Mouse (Mus musculus) heart, embryonic 14.5 days (tissue): Measurements from ENCODE around the gene Poll. TPM values are rescaled to one million over a fixed set of nuclear protein-coding genes. Genes with fewer than 3 reads are reported as not detected.
A peak's percentile ranks its signal among the peaks of the same experiment; 100 is the strongest.

Experiments used
- ATAC-seq: fragments of 200-750 bp; cut with Nextera tagmentation; 2 replicates; pipeline ENCODE4 v1.8.0; 2017; ENCODE audit warnings: low read depth, moderate TSS enrichment; ENCODE audit not compliant: insufficient number of reproducible peaks, insufficient read depth, low FRiP score
- H3K27ac ChIP-seq, 2 experiments: fragments of 200-500 bp in 1 of 2; fragments of 300-500 bp in 1 of 2; sonication (generic) in 1 of 2; replicated peaks in 1 of 2; 2 replicates each; pipeline ENCODE4 v1.5.1; 2012 to 2014; ENCODE audit warnings: low read depth in 2 of 2, low read length in 2 of 2, control low read depth in 1 of 2, mild to moderate bottlenecking in 1 of 2, mixed read lengths in 1 of 2; ENCODE audit not compliant: control insufficient read depth in 1 of 2, insufficient read depth in 1 of 2
- H3K27me3 ChIP-seq: fragments of 300-500 bp; sonication (generic); 2 replicates; pipeline ENCODE4 v1.6.1; 2014; ENCODE audit warnings: mild to moderate bottlenecking, low read length, control low read depth; ENCODE audit not compliant: control insufficient read depth, insufficient read depth
- H3K36me3 ChIP-seq: fragments of 300-500 bp; sonication (generic); 2 replicates; pipeline ENCODE4 v1.6.1; 2014; ENCODE audit warnings: mild to moderate bottlenecking, control low read depth, low read length, mixed read lengths; ENCODE audit not compliant: control insufficient read depth, insufficient read depth
- H3K4me1 ChIP-seq, 2 experiments: fragments of 200-500 bp in 1 of 2; fragments of 300-500 bp in 1 of 2; sonication (generic) in 1 of 2; 2 replicates each; pipeline ENCODE4 v1.6.1; 2012 to 2014; ENCODE audit warnings: low read length in 2 of 2, control low read depth in 1 of 2, mixed read lengths in 1 of 2; ENCODE audit not compliant: control insufficient read depth in 2 of 2, insufficient read depth in 2 of 2
- H3K4me2 ChIP-seq: fragments of 300-500 bp; sonication (generic); 2 replicates; pipeline ENCODE4 v1.6.1; 2014; ENCODE audit warnings: mild to moderate bottlenecking, low read length
- H3K4me3 ChIP-seq, 2 experiments: fragments of 200-500 bp in 1 of 2; fragments of 300-500 bp in 1 of 2; sonication (generic) in 1 of 2; 2 replicates each; pipeline ENCODE4 v1.5.1; 2012 to 2014; ENCODE audit warnings: low read length in 2 of 2, mild to moderate bottlenecking in 2 of 2, control low read depth in 1 of 2, low read depth in 1 of 2, moderate library complexity in 1 of 2; ENCODE audit not compliant: control insufficient read depth in 1 of 2, insufficient read depth in 1 of 2
- H3K9ac ChIP-seq: fragments of 300-500 bp; sonication (generic); 2 replicates; pipeline ENCODE4 v1.6.1; 2014; ENCODE audit warnings: mild to moderate bottlenecking, low read length
- H3K9me3 ChIP-seq: fragments of 300-500 bp; sonication (generic); 2 replicates; pipeline ENCODE4 v1.6.1; 2016; ENCODE audit warnings: low read length, control low read depth; ENCODE audit not compliant: control insufficient read depth
- WGBS: fragments of 180-500 bp; shearing (Covaris S2); extraction: QIAGEN DNeasy Blood & Tissue Kit; methylation state at CpG from one replicate; pipeline ENCODE4 v1.1.7; 2014; 5-methylcytosine and 5-hydroxymethylcytosine counted together
- polyA plus RNA-seq: library from polyadenylated mRNA; unstranded; fragments of >200 nt; fragmentation: Nextera tagmentation; extraction: Ambion mirVana; gene quantifications from 2 replicates; pipeline ENCODE4 v1.2.1, GENCODE M21; 2014

Gene Poll
- polyA plus RNA-seq, 1 experiment from 2014 or later = 13.0 TPM

DNA sequence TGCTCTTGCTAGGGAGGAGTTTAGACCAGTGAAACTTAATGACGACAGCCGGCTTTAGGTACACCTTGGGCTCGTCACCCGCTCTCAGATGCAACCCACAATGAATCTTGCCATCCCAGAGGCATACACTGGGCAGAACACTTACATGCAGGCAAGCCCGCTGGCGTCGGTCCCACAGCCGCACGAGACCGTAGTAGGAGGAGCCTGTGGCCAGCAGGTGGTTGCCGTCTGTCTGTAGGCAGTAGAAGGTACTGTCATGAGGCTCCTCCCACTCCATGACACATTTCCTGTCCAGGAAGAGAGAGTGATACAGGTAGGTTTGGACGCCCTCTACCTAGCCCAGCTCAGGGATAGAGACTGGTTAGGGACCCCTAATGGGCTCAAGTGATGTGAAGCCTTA lies 18.6 kb upstream of the Poll start:
- H3K4me1 ChIP-seq = peaks cover 32 to 46% of the 10 kb centered on the region in 2 experiments
- no peaks in the 10 kb centered on the region for H3K27me3 ChIP-seq
- H3K9me3 ChIP-seq = no peaks in the 10 kb centered on the region
- ATAC-seq = no peak
- no peak overlapping the region for H3K4me3 ChIP-seq
- peaks cover 45% of the 10 kb centered on the region for H3K36me3 ChIP-seq
- 79% methylated on average over 12 of the region's 12 CpGs for WGBS
- no peak overlapping the region for H3K4me2 ChIP-seq
- peak overlapping the region; percentile 5; the same call in 1 of the 2 replicates for H3K9ac ChIP-seq
- no peak overlapping the region for H3K27ac ChIP-seq

DNA sequence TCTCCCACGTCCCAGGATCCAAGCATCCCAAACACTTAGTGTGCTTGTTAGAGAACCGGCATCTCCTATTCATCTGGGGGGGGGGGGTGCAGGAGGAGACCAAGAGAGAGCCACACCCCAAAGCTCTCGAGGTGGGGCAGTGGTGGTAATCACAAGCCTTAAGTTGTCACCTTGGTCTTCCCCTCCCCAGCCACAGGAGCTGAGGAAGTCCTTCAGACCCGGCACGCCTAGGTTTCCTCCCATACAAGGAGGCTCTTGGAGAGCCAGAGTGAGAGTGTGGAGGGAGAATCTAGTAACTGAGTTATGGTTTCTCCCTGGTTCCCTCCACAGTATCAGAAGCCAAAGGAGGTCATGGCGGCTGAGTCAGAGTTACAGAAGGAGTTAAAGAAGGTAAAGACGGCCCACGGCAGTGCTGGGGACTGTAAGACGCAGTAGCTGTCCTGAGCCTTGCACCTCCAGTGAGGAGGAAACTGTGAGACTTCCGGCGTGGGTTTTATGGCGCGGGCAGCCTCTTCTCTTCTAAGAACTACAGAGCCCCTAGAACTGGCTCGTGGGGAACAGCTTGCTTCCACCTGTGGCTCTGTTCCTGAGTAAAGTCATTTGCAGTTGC lies 16.9 kb upstream of the Poll start:
- Histone ChIP-seq H3K4me1 (peaks cover 34 to 49% of the 10 kb centered on the region in 2 experiments), H3K27ac (no peak overlapping the region), H3K9me3 (no peaks in the 10 kb centered on the region), H3K27me3 (no peaks in the 10 kb centered on the region), H3K36me3 (peaks cover 43% of the 10 kb centered on the region), H3K4me2 (no peak overlapping the region), H3K4me3 (no peak overlapping the region), H3K9ac (no peak overlapping the region)
- 76% methylated on average over 14 of the region's 14 CpGs for WGBS
- ATAC-seq = no peak

DNA sequence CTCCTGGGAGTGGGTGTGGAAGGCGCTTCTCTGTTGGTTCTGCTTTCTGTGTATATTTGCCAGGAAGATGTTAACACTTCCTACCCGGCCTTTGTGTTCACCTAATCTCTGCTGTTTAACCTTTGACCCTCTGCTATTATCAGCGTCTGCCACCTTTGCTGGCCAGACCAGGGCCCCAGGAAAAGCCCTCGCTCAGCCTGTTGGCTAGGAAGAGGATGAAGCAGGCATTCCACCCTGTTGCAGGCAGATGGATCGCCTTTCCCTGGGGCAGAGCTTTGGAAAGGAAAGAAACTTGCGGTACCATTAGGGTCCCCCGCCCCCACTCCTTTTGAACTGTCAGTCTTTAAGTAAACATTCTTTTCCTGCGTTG lies 15.3 kb upstream of the Poll start:
- no peaks in the 10 kb centered on the region for H3K9me3 ChIP-seq
- H3K27ac ChIP-seq = 0 out of 4 replicates have a peak overlapping the region, but pooled peaks of 1 of the 2 experiments have one; percentile 9
- 11% methylated on average over 8 of the region's 8 CpGs for WGBS
- no peaks in the 10 kb centered on the region for H3K27me3 ChIP-seq
- H3K4me3 ChIP-seq = no peak overlapping the region
- ATAC-seq = no peak
- H3K9ac ChIP-seq = no peak overlapping the region; the same call in 1 of the 2 replicates
- H3K36me3 ChIP-seq = peaks cover 51% of the 10 kb centered on the region
- H3K4me1 ChIP-seq = peaks cover 34 to 49% of the 10 kb centered on the region in 2 experiments
- no peak overlapping the region for H3K4me2 ChIP-seq

DNA sequence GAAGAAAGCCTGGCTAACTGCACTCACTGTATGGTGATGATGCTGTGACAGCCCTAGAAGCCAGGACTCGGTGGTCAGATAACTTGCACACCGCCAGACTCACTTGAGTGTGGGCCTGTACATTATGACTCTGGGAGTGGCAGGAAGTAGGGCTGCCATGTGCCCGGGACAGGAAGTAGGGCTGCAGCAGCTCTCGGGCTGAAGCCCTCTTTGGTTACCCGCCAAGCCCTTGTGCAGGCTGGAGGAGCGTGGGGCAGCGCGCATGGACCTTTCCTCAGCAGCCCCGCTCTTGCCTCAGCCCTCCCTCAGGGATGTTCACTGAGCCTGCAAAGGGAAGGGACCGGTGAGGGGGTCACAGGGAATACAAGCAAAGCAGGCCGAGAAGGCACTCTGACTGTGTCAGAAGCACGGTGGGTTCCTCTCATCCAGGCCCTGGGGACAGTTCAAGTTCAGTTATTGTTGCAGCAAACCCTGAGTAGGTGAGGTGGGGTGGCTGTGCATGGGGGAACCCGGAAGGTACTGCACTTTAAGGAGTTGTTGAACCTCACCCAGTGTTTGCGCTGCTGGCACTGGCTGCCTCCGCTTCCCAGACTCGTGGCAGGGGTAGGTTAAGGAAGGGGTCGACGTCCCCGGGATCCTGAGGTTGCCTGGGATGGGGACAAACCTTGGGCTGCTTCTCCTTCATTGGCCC lies 14.8 kb upstream of the Poll start:
- WGBS = 36% methylated on average over 19 of the region's 19 CpGs
- no peak for ATAC-seq
- Histone ChIP-seq H3K36me3 (peaks cover 51% of the 10 kb centered on the region), H3K4me2 (no peak overlapping the region), H3K4me1 (peaks cover 32 to 44% of the 10 kb centered on the region in 2 experiments), H3K4me3 (no peak overlapping the region), H3K9me3 (no peaks in the 10 kb centered on the region), H3K27me3 (no peaks in the 10 kb centered on the region), H3K27ac (0 out of 4 replicates have a peak overlapping the region, but pooled peaks of 1 of the 2 experiments have one; percentile 9), H3K9ac (no peak overlapping the region)

DNA sequence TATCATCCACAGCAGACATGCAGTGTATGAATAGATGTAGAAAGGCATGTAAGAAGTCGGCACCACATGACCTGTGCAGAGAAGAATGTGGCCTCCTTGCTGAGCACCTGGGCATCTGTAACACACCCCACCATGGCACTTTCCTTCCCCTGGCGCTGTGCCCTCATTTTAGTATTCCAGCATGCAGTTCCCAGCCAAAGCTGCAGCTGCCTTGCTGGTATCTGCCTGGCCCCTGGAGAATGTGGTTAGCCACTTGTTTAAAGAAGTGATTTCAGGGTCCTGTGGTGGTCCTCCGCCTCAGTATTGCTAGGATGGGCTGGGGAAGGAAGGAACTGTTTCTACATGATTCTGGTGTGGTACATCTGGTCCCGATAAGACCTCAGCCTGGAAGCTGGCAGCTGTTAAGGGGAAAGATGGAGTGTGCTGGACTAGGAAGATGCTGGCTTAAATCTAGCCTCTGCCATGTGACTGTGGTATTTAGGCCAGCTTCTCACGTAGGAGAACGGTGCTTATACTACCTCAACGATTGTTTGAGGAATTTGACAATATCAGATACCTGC lies 14.1 kb upstream of the Poll start:
- WGBS = 42% methylated on average over 7 of the region's 7 CpGs
- peaks cover 48% of the 10 kb centered on the region for H3K36me3 ChIP-seq
- no peak for ATAC-seq
- H3K9ac ChIP-seq = no peak overlapping the region
- H3K27ac ChIP-seq = no peak overlapping the region
- H3K27me3 ChIP-seq = no peaks in the 10 kb centered on the region
- H3K4me3 ChIP-seq = no peak overlapping the region
- no peak overlapping the region for H3K4me2 ChIP-seq
- no peaks in the 10 kb centered on the region for H3K9me3 ChIP-seq
- peaks cover 29 to 37% of the 10 kb centered on the region in 2 experiments for H3K4me1 ChIP-seq

DNA sequence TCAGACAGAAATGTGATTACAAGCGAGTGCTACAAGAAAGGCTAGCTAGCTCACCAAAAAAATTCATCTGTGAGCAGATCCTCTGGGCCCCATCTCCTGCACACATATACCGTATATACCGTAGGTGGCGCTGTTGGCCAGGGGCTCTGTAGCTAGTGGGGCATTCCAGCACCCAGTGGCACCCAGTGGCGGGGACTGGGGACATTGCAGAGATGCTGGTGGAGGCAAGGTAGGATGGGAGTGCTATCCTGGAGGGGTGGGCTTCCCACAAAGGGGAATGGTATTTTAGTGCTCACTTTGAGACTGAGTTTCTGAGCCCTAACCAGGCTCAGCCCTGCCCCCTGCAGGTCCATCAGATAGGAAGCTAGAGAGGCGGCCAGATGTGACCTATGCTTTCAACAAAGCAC lies 13.5 kb upstream of the Poll start:
- Histone ChIP-seq H3K27me3 (no peaks in the 10 kb centered on the region), H3K4me3 (no peak overlapping the region), H3K9ac (no peak overlapping the region), H3K27ac (no peak overlapping the region), H3K9me3 (no peaks in the 10 kb centered on the region), H3K4me1 (peaks cover 25 to 32% of the 10 kb centered on the region in 2 experiments), H3K4me2 (no peak overlapping the region), H3K36me3 (peaks cover 42% of the 10 kb centered on the region)
- no peak for ATAC-seq
- 12% methylated on average over 6 of the region's 6 CpGs for whole genome bisulfite sequencing

DNA sequence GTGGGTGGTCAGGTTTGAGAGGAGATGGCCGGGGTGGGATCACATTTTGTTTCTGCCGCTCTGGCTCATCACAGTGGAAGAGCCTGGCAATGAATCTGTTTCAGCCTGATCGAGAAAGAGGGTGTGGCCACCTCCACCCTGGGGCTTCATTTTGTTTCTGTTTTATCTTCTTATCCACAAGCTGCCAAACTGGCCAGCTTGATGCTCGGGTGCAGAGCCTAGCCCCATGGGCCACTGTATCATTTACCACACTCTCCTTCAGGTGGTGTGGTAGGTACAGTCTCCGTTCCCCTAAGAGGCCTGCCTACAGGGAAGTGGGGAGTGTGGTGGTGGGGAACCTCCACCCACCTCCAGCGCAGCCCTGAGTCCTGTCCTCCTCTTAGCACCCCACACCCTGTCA lies 12.7 kb upstream of the Poll start:
- no peak overlapping the region for H3K4me3 ChIP-seq
- H3K27me3 ChIP-seq = no peaks in the 10 kb centered on the region
- H3K4me2 ChIP-seq = no peak overlapping the region
- no peak overlapping the region for H3K9ac ChIP-seq
- WGBS = 76% methylated on average over 6 of the region's 6 CpGs
- no peak overlapping the region for H3K27ac ChIP-seq
- peaks cover 34% of the 10 kb centered on the region for H3K36me3 ChIP-seq
- H3K4me1 ChIP-seq = peaks cover 24 to 32% of the 10 kb centered on the region in 2 experiments
- no peaks in the 10 kb centered on the region for H3K9me3 ChIP-seq
- no peak for ATAC-seq
